ENCODE assay signal across 25 mouse cellular contexts in genomic region chr2:84039277-84039676, GRCm38 (mm10). TPM values are rescaled to one million over a fixed set of nuclear protein-coding genes. Genes with fewer than 3 reads are reported as not detected.
"Had no signal": no experiment of that assay in that cellular context is flagged by ENCODE, and none has a peak within 500 bp of the region (broad histone marks: within the 10 kb centered on the region; RNA-seq: fewer than 3 reads in every experiment).

No protein-coding gene starts in this region.

- H3K4me2 ChIP-seq: liver, embryonic 11.5 days; liver, embryonic 13.5 days; liver, embryonic 15.5 days; midbrain, embryonic 12.5 days; neural tube, embryonic 12.5 days had no signal

- DNase-seq: liver; liver, embryonic 13.5 days; liver, postnatal 0 days; midbrain, embryonic 14.5 days; right cerebral cortex, postnatal 25 days; right cerebral cortex, postnatal 4 days; spleen, adult 18-20 months; thymus, adult 18-20 months; thymus, postnatal 14 days; thymus, postnatal 36 days had no signal

- H3K27me3 ChIP-seq: liver, embryonic 13.5 days; liver, embryonic 15.5 days; midbrain, embryonic 12.5 days; neural tube, embryonic 12.5 days had no signal

- H3K9me3 ChIP-seq: liver, embryonic 13.5 days; liver, embryonic 15.5 days; midbrain, embryonic 10.5 days; midbrain, embryonic 12.5 days; neural tube, embryonic 12.5 days had no signal

- H3K36me3 ChIP-seq: liver, embryonic 13.5 days; liver, embryonic 15.5 days; midbrain, embryonic 10.5 days; midbrain, embryonic 12.5 days; neural tube, embryonic 12.5 days had no signal

- H3K27ac ChIP-seq: liver, embryonic 13.5 days; liver, embryonic 15.5 days; midbrain, embryonic 10.5 days; midbrain, embryonic 12.5 days; neural tube, embryonic 12.5 days had no signal

- ATAC-seq: liver, postnatal 0 days; midbrain, embryonic 16.5 days had no signal

- H3K4me1 ChIP-seq: liver, embryonic 13.5 days; liver, embryonic 15.5 days; midbrain, embryonic 10.5 days; midbrain, embryonic 12.5 days; neural tube, embryonic 12.5 days had no signal

- H3K9ac ChIP-seq: liver, embryonic 13.5 days; liver, embryonic 15.5 days; liver, postnatal 0 days; midbrain, embryonic 12.5 days; neural tube, embryonic 12.5 days had no signal

- H3K4me3 ChIP-seq: liver, embryonic 13.5 days; liver, embryonic 15.5 days; midbrain, embryonic 10.5 days; midbrain, embryonic 12.5 days; neural tube, embryonic 12.5 days had no signal

RNA-seq across cellular contexts. Expression of gene Gm13691, which starts 48.9 kb away (rescaled TPM):
- total RNA-seq: megakaryocyte, adult 5-6 weeks; megakaryocyte-erythroid progenitor cell, adult 5-6 weeks; neutrophil, adult 5-6 weeks had no signal
- polyA plus RNA-seq: liver, embryonic 11.5 days; liver, embryonic 13.5 days; liver, embryonic 15.5 days; liver, postnatal 0 days; lung, embryonic 16.5 days; midbrain, embryonic 10.5 days; midbrain, embryonic 12.5 days; midbrain, embryonic 14.5 days; midbrain, embryonic 16.5 days; neural tube, embryonic 12.5 days; neural tube, embryonic 14.5 days; small intestine, adult 2 months; stomach, embryonic 14.5 days; stomach, embryonic 16.5 days; thymus, postnatal 0 days had no signal

RNA-seq across cellular contexts. Expression of gene Gm13697, which starts 54.7 kb away (rescaled TPM):
- total RNA-seq: megakaryocyte, adult 5-6 weeks; neutrophil, adult 5-6 weeks had no signal
- polyA plus RNA-seq: liver, embryonic 11.5 days; liver, embryonic 13.5 days; liver, embryonic 15.5 days; liver, postnatal 0 days; lung, embryonic 16.5 days; midbrain, embryonic 10.5 days; midbrain, embryonic 12.5 days; midbrain, embryonic 14.5 days; midbrain, embryonic 16.5 days; neural tube, embryonic 12.5 days; neural tube, embryonic 14.5 days; small intestine, adult 2 months; stomach, embryonic 14.5 days; stomach, embryonic 16.5 days; thymus, postnatal 0 days had no signal
